In the genomic region with DNA sequence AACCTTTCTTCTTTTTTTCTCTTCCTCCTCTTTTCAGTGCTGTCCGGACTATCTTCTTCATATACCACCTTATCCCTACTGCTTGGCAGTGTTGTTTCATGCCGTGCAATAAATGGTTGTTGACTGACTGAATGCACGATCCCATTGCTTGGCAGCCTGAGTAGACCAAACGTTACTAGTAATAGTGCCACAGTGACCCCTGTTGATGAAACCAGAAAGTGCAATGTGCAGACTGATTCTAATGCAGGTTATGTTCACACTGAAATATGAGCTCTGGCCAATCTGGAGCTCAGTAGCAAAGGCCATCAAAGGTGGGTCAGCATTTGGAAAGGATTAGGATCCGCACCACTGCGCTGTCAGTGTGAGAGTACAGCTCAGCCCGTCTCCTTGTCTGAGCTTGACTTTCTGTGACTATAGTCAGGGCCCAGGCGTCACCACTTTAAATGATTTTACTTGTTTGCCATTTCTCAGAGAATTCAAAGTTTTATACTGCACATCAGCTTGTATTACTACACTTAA, we compare ENCODE assay signal across 8 mouse cellular contexts. TPM values are rescaled to one million over a fixed set of nuclear protein-coding genes. Genes with fewer than 3 reads are reported as not detected.
DNase-seq lines count a peak whose midpoint lies in the region; ATAC-seq lines count a peak whose summit lies in the region.

No protein-coding gene starts in this region.

- H3K4me3 ChIP-seq in forebrain, embryonic 11.5 days (ENCODE audit: low read depth, low read length) = no peak overlapping the region
- H3K4me3 ChIP-seq in forebrain, embryonic 16.5 days (replicated peaks; ENCODE audit: low read length) = no peak overlapping the region

- no peak overlapping the region for H3K27ac ChIP-seq in forebrain, embryonic 11.5 days (ENCODE audit: low read depth, low read length)
- no peak overlapping the region for H3K27ac ChIP-seq in forebrain, embryonic 16.5 days (ENCODE audit: low read length)

- intact Hi-C loops in heart, postnatal 36 days (cut with DNase I) = loop anchor here (1.0 to 5.0 kb wide), 3 partner anchors 41 to 276 kb away; no protein-coding TSS in a partner anchor

- no peak overlapping the region for H3K4me2 ChIP-seq in forebrain, embryonic 11.5 days (ENCODE audit: low read depth, low read length, severe bottlenecking)
- no peak overlapping the region for H3K4me2 ChIP-seq in forebrain, embryonic 16.5 days (ENCODE audit: low read length)

- no peaks in the 10 kb centered on the region for H3K9me3 ChIP-seq in forebrain, embryonic 11.5 days (ENCODE audit: control insufficient read depth, low read length)
- H3K9me3 ChIP-seq in forebrain, embryonic 16.5 days (ENCODE audit: control insufficient read depth, low read length) = no peaks in the 10 kb centered on the region

- DNase-seq in forebrain, embryonic 11.5 days (ENCODE audit: low spot score) = peak; percentile 71
- peak; percentile 39 to 52 for DNase-seq in B cell, adult 2 months
- DNase-seq in c-Kit-positive CD71-negative TER-119-negative erythroid progenitor cells, embryonic 14.5 days (ENCODE audit: low read depth) = peak; percentile 38
- DNase-seq in heart, postnatal 36 days = peak; percentile 70 to 71
- peak; percentile 27 to 79 for DNase-seq in layer of hippocampus, adult 8-10 months (ENCODE audit: low spot score in 2 of 2)
- peak; percentile 81 for DNase-seq in lung, postnatal 36 days
- peak; percentile 22 for DNase-seq in telencephalon, adult 2 months (ENCODE audit: low read depth, low spot score)

- no peak for ATAC-seq in forebrain, embryonic 11.5 days (replicated peaks; ENCODE audit: low FRiP score)
- ATAC-seq in forebrain, embryonic 16.5 days = no peak

- H3K27me3 ChIP-seq in forebrain, embryonic 11.5 days (ENCODE audit: control insufficient read depth, insufficient read depth, low read length) = no peaks in the 10 kb centered on the region
- no peaks in the 10 kb centered on the region for H3K27me3 ChIP-seq in forebrain, embryonic 16.5 days (replicated peaks; ENCODE audit: control insufficient read depth, insufficient read depth, low read length)

- 54% methylated on average over 8 of the region's 8 CpGs for WGBS in forebrain, embryonic 11.5 days
- WGBS in forebrain, embryonic 16.5 days = 56% methylated on average over 8 of the region's 8 CpGs

- no peak overlapping the region for H3K9ac ChIP-seq in forebrain, embryonic 11.5 days (ENCODE audit: low read length)
- no peak overlapping the region for H3K9ac ChIP-seq in forebrain, embryonic 16.5 days (replicated peaks; ENCODE audit: low read depth, low read length)

- H3K36me3 ChIP-seq in forebrain, embryonic 11.5 days (ENCODE audit: control insufficient read depth, insufficient read depth, low read length) = no peaks in the 10 kb centered on the region
- H3K36me3 ChIP-seq in forebrain, embryonic 16.5 days (ENCODE audit: control insufficient read depth, insufficient read depth) = no peaks in the 10 kb centered on the region

- no peaks in the 10 kb centered on the region for H3K4me1 ChIP-seq in forebrain, embryonic 11.5 days (replicated peaks; ENCODE audit: control insufficient read depth, insufficient read depth, low read length)
- no peaks in the 10 kb centered on the region for H3K4me1 ChIP-seq in forebrain, embryonic 16.5 days (replicated peaks; ENCODE audit: control insufficient read depth, insufficient read depth, low read length)

RNA-seq across cellular contexts. Expression of a gene that starts 22.3 kb away (rescaled TPM):
- 0.07 TPM in 1 of 2 replicates, not detected in the other for polyA plus RNA-seq in forebrain, embryonic 11.5 days (2014; fragmentation: Nextera tagmentation; extraction: Ambion mirVana)
- polyA plus RNA-seq in forebrain, embryonic 16.5 days (2015; fragmentation: Nextera tagmentation; extraction: Ambion mirVana) = 0.18 and 0.27 TPM in 2 replicates
- total RNA-seq in heart, postnatal 36 days (2021) = 1 to 10 TPM; 1.2 to 1.7 TPM
- 10 to 100 TPM; 19.2 to 25.4 (median 21.7) TPM for total RNA-seq in layer of hippocampus, adult 8-10 months (2022)

Comparison
In these comparisons a context has a peak if more than half of its experiments do, and no peak if none do; other contexts are left out.
1. DNase-seq: peak in every context shown above with its lines; median percentile 81 in lung, postnatal 36 days; 71 in forebrain, embryonic 11.5 days; 70 in heart, postnatal 36 days; 53 in layer of hippocampus, adult 8-10 months; 46 in B cell, adult 2 months; 38 in c-Kit-positive CD71-negative TER-119-negative erythroid progenitor cells, embryonic 14.5 days; 22 in telencephalon, adult 2 months.
2. RNA of a gene that starts 22.3 kb away (total RNA-seq): 19.2 to 25.4 TPM in layer of hippocampus, adult 8-10 months; 1.2 to 1.7 TPM in heart, postnatal 36 days; every median in the first group is over 4 times any median in the second.